Mouse (Mus musculus) C3H10T1/2 (cell line): ENCODE measurements around the gene Dcaf11. TPM values are rescaled to one million over a fixed set of nuclear protein-coding genes. Genes with fewer than 3 reads are reported as not detected.

Experiments
- polyA plus RNA-seq, 2 experiments: library from polyadenylated mRNA; unstranded; fragments of >200 nt; fragmentation: generic; extraction: Trizol; gene quantifications; one replicate each; pipeline ENCODE4 v1.2.1; 2012; ENCODE audit warnings: missing spikeins in 2 of 2

Gene Dcaf11
- polyA plus RNA-seq: 10 to 100 TPM; 16.2 to 34.9 TPM

GRCm38 (mm10) chr14:55559799-55560201, at the start of gene Dcaf11:
TSS of gene Dcaf11 (plus strand) at chr14:55560006.

GRCm38 (mm10) chr14:55510125-55510731, 49.6 kb upstream of the Dcaf11 start, which contains the start of gene Cpne6:
TSS of gene Cpne6 (plus strand) at chr14:55510445.

GRCm38 (mm10) chr14:55524785-55525184, 35.0 kb upstream of the Dcaf11 start, which contains the start of gene Nrl:
TSS of gene Nrl (minus strand) at chr14:55524981.

DNA sequence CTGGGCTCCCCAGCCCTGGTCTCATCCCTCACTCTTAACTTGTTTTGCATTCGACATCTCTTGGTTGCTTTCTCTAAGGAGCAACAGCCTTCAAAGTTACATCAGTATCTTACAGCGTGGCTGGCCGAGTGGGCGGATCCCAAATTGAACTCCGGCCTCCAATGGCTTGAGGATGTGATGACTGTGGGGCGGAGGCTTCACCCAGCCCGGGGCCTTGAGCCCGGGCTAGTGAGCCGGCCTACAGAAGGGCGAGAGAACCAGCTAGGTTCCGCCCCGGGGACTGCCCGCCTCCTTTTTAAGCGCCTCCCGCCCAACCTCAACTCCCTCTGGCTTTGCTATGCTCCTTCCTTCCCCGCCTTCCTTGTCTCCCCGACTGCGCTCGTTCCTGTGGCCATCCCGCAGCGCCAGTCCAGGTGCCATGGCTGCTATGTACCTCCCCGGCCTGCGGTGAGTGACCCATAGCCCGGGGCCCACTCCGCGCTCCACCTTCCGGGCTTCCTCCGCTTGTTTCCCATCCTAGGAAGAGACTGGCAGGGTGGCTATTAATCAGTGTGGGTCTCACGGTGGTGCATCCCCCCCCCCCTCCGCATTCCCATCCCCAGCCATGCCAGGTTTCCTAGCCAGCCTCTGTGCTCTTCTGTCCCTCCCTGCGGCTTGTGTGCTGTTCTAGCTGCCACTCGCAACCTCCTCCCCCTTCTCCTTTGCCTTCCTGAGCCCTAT, 19.6 kb upstream of the Dcaf11 start, which contains the start of gene Pck2:
TSS of gene Pck2 (plus strand) at position 200 of the 720 bp plus-strand sequence.

DNA sequence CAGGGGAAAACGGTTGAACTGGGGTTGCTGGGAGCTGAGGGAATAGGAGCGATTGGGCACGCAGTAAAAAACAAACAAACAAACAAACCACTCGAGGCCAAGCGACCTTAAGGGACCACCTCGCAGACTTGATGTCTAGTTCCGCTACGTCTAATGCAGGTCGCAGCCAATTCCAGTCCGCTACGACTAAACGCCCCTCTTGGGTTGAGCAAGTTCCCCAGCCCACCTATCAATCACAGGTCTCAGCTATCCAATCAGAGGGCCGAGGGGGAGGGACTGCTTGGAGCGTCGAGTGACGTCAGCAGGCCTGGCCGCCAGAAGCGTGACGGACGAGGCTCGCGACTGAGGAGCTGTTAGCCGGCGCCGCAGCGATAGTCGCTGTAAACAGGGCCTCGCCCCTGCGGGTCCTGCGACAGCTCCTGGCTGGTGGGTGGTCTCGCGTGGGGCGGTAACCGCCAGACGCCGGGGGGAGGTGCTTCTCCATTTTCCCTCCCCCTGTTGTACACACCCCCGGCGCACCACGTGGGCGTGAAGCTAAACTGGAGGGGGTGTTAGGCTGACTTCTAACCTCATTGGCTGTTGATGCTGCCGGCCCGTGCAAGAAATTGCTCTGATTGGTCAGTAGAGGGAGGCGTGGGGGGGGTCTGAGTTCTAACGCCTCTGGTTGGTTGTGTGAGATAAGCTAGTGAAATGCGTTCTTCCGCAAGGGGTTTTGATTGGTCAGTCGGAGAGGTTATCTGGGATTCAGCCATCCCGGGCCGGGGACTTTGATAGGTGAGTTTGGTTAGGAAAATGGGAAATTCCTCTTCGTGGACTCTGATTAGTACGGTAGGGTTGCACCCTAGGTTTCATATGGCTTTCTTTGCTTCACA, 632 bp downstream of the Dcaf11 start, which contains the start of gene A730061H03Rik:
TSS of gene A730061H03Rik (minus strand) at position 205 of the 872 bp plus-strand sequence.

DNA sequence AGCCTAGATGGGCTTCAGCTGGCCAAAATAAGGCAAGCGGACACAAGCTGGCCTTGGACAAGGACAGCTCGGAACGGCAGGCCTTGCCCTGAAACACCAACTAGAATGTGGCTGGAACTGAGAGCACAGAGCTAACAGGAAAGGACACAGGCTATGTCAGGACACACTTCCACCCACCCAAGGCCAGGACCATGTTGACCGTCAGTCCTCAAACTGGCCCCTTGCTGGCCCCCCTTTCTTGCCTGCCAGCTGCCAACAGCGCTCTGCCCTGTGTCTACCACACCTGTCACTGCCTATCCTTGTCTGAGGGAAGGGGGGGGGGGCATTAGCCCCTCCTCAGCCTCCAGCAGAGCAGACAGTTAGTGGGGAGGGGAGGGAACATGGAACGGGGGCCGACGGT, 15.5 kb downstream of the Dcaf11 start, which contains the start of gene Fitm1:
TSS of gene Fitm1 (plus strand) at position 316 of the 400 bp plus-strand sequence.

GRCm38 (mm10) chr14:55577871-55578667, 18.3 kb downstream of the Dcaf11 start, which contains the start of gene Psme1:
TSS of gene Psme1 (plus strand) at chr14:55578123.

DNA sequence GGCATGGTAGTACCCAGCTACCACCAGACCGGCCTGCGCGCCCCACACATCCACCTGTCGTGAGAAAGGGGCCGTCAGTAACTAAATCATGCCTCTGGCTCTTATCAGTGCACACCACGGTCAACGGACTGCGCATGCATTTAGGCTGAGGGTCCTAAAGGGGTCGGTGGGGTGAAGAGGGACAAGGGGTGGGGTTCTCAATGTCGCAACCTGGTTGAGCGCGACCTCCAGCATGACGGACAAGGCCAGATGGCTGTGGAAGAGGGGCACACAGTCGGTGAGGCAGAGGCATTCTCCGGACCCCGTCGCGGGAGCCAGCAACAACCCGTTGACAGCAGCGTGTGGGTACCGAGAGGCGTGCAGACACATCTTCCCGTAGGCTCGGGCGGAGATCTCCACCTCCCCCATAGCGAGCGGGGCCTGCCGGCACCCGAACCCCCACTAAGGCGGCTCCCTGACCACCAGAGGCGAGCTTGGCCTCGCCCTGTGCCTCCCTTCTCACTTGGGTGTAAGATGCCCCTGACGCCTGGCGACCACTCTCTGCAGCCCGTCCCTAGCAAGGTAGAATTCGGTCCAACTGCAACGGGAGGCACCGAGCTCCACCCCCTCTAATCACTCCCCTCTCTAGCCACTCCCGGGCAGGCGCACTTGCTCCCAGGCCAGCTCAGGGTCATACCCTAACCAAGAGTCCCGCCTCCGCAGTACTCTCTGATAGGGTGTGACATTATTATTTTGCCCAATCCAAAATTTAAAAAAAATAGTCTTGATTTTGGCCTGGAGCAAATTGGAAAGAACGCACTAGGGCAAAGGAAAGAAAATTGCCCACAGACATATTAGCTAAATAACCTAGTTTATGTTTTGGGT, 25.1 kb downstream of the Dcaf11 start, which contains the start of gene Emc9:
TSS of gene Emc9 (minus strand) at position 601 of the 864 bp plus-strand sequence.

GRCm38 (mm10) chr14:55590748-55591330, 31.0 kb downstream of the Dcaf11 start, which contains the start of gene Psme2:
TSS of gene Psme2 (minus strand) at chr14:55591113.

GRCm38 (mm10) chr14:55591331-55591891, 31.6 kb downstream of the Dcaf11 start, which contains the start of gene Rnf31:
TSS of gene Rnf31 (plus strand) at chr14:55591708.

GRCm38 (mm10) chr14:55603271-55603632, 43.4 kb downstream of the Dcaf11 start, which contains the start of gene Irf9:
TSS of gene Irf9 (plus strand) at chr14:55603571.

DNA sequence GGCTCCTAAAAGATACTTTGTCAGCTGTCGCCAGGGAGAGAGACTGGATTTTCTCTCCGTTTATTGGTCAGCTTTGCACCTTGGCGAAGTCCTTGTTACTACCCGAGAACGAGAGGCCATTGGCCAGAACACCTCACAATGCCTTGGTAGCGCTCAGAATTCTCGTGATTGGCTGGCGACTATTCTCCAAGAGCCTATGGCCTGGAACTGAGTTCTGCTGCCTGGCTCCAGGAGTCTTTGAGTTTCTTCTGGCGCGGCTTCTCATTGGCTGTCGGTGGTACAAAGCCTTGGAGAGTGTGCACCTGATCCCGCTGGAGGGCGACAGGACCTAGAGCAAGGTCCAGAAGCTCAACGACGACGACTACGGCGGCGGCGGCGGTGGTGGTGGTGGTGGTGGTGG, 58.0 kb downstream of the Dcaf11 start, which contains the start of gene Rec8:
TSS of gene Rec8 (plus strand) at position 216 of the 400 bp plus-strand sequence.

Other genes with a start within 250 kb of the Dcaf11 start
- gene Dhrs4, start 81.2 kb upstream of the Dcaf11 start, polyA plus RNA-seq: 10 to 100 TPM; 26.9 to 60.5 TPM
- gene Carmil3, start 69.4 kb upstream of the Dcaf11 start, polyA plus RNA-seq: under 1 TPM; 0.02 to 0.26 TPM
- gene Cpne6, start 49.6 kb upstream of the Dcaf11 start, polyA plus RNA-seq: not detected
- gene Nrl, start 35.0 kb upstream of the Dcaf11 start, polyA plus RNA-seq: under 1 TPM in 1 of 2 experiments, not detected in 1; 0.01 TPM
- gene Pck2, start 19.7 kb upstream of the Dcaf11 start, polyA plus RNA-seq: 10 to 100 TPM; 43.7 to 67.2 TPM
- gene A730061H03Rik, start 400 bp downstream of the Dcaf11 start, polyA plus RNA-seq: under 1 TPM; 0.21 to 0.70 TPM
- gene Fitm1, start 15.6 kb downstream of the Dcaf11 start, polyA plus RNA-seq: not detected
- gene Psme1, start 18.1 kb downstream of the Dcaf11 start, polyA plus RNA-seq: 100 to 1,000 TPM; 148 to 216 TPM
- gene Emc9, start 25.3 kb downstream of the Dcaf11 start, polyA plus RNA-seq: 10 to 100 TPM in 1 of 2 experiments, 1 to 10 TPM in 1; 6.1 to 11.5 TPM
- 100 to 1,000 TPM; 139 to 336 TPM for gene Psme2, start 31.1 kb downstream of the Dcaf11 start, polyA plus RNA-seq
- gene Rnf31, start 31.7 kb downstream of the Dcaf11 start, polyA plus RNA-seq: 10 to 100 TPM; 18.0 to 18.4 TPM
- gene Irf9, start 43.6 kb downstream of the Dcaf11 start, polyA plus RNA-seq: 10 to 100 TPM in 1 of 2 experiments, 1 to 10 TPM in 1; 1.0 to 22.0 TPM
- gene Rec8, start 58.0 kb downstream of the Dcaf11 start, polyA plus RNA-seq: not detected
- gene Ipo4, start 76.0 kb downstream of the Dcaf11 start, polyA plus RNA-seq: 100 to 1,000 TPM in 1 of 2 experiments, 10 to 100 TPM in 1; 83.9 to 139 TPM
- under 1 TPM; 0.04 to 0.05 TPM for gene Gm49378, start 77.9 kb downstream of the Dcaf11 start, polyA plus RNA-seq
- gene Tm9sf1, start 83.8 kb downstream of the Dcaf11 start, polyA plus RNA-seq: 10 to 100 TPM; 25.9 to 65.1 TPM
- 1 to 10 TPM in 1 of 2 experiments, under 1 TPM in 1; 0.29 to 1.1 TPM for gene Tssk4, start 90.2 kb downstream of the Dcaf11 start, polyA plus RNA-seq
- gene Mdp1, start 100.5 kb downstream of the Dcaf11 start, polyA plus RNA-seq: 10 to 100 TPM in 1 of 2 experiments, 1 to 10 TPM in 1; 9.1 to 23.8 TPM
- gene Gmpr2, start 111.9 kb downstream of the Dcaf11 start, polyA plus RNA-seq: 10 to 100 TPM in 1 of 2 experiments, 1 to 10 TPM in 1; 5.5 to 13.1 TPM
- 100 to 1,000 TPM; 239 to 456 TPM for gene Nedd8, start 112.1 kb downstream of the Dcaf11 start, polyA plus RNA-seq
- gene Tinf2, start 121.8 kb downstream of the Dcaf11 start, polyA plus RNA-seq: 10 to 100 TPM in 1 of 2 experiments, 1 to 10 TPM in 1; 9.3 to 11.8 TPM
- gene Tgm1, start 153.9 kb downstream of the Dcaf11 start, polyA plus RNA-seq: under 1 TPM; 0.01 to 0.08 TPM
- 10 to 100 TPM in 1 of 2 experiments, 1 to 10 TPM in 1; 8.2 to 12.8 TPM for gene Rabggta, start 162.3 kb downstream of the Dcaf11 start, polyA plus RNA-seq
- 10 to 100 TPM; 46.0 to 89.8 TPM for gene Dhrs1, start 185.7 kb downstream of the Dcaf11 start, polyA plus RNA-seq
- gene Nop9, start 185.7 kb downstream of the Dcaf11 start, polyA plus RNA-seq: 10 to 100 TPM; 15.2 to 35.9 TPM
- gene Cideb, start 198.5 kb downstream of the Dcaf11 start, polyA plus RNA-seq: 1 to 10 TPM in 1 of 2 experiments, under 1 TPM in 1; 0.11 to 3.7 TPM
- gene Ltb4r2, start 201.4 kb downstream of the Dcaf11 start, polyA plus RNA-seq: under 1 TPM; 0.02 to 0.05 TPM
- under 1 TPM in 1 of 2 experiments, not detected in 1; 0.04 TPM for gene Ltb4r1, start 206.0 kb downstream of the Dcaf11 start, polyA plus RNA-seq
- not detected for gene Adcy4, start 224.1 kb downstream of the Dcaf11 start, polyA plus RNA-seq
- 1 to 10 TPM; 3.8 to 4.1 TPM for gene Ripk3, start 228.9 kb downstream of the Dcaf11 start, polyA plus RNA-seq